Mouse (Mus musculus) urinary bladder, adult 18-20 months (tissue): ENCODE measurements around the gene Grm8.
"Not testable (repeated sequence)": the region's sequence is repeated elsewhere in the genome, so short reads cannot be mapped to it uniquely, and the experiment has no call there.

Source experiments
- DNase-seq, 2 experiments: peaks; one replicate each; pipeline ENCODE4 v3.0.0; 2022; ENCODE audit warnings: low spot score in 2 of 2, mixed read lengths in 2 of 2

Gene Grm8

GRCm38 (mm10) chr6:27887922-27888321, 247.1 kb downstream of the Grm8 start:
- no peak for DNase-seq

- DNase-seq: no peak
These were observed 249.2 kb downstream of the Grm8 start for GRCm38 (mm10) chr6:27885786-27886185.

GRCm38 (mm10) chr6:27849644-27850043, 285.3 kb downstream of the Grm8 start:
- DNase-seq: no peak

- no peak for DNase-seq
These were observed 298.8 kb downstream of the Grm8 start for GRCm38 (mm10) chr6:27836159-27836558.

GRCm38 (mm10) chr6:27819735-27820134, 315.2 kb downstream of the Grm8 start:
- DNase-seq: not testable (repeated sequence)

GRCm38 (mm10) chr6:27812789-27813188, 322.2 kb downstream of the Grm8 start:
- no peak for DNase-seq

- DNase-seq: no peak
These were observed 325.0 kb downstream of the Grm8 start for GRCm38 (mm10) chr6:27809996-27810395.

GRCm38 (mm10) chr6:27806741-27807140, 328.2 kb downstream of the Grm8 start:
- DNase-seq: no peak

- no peak for DNase-seq
These were observed 334.0 kb downstream of the Grm8 start for GRCm38 (mm10) chr6:27800881-27801572.

- no peak for DNase-seq
These were observed 336.2 kb downstream of the Grm8 start for GRCm38 (mm10) chr6:27798735-27799134.

- DNase-seq: no peak
These were observed 345.4 kb downstream of the Grm8 start for GRCm38 (mm10) chr6:27789566-27789965.

GRCm38 (mm10) chr6:27789151-27789550, 345.8 kb downstream of the Grm8 start:
- no peak for DNase-seq

GRCm38 (mm10) chr6:27782251-27782650, 352.7 kb downstream of the Grm8 start:
- no peak for DNase-seq

- DNase-seq: no peak
These were observed 353.6 kb downstream of the Grm8 start for GRCm38 (mm10) chr6:27781371-27781770.

GRCm38 (mm10) chr6:27775646-27776271, 359.2 kb downstream of the Grm8 start:
- no peak for DNase-seq

- DNase-seq: no peak
These were observed 372.9 kb downstream of the Grm8 start for GRCm38 (mm10) chr6:27762061-27762460.

GRCm38 (mm10) chr6:27753290-27753829, 381.6 kb downstream of the Grm8 start:
- DNase-seq: no peak

GRCm38 (mm10) chr6:27746493-27746892, 388.5 kb downstream of the Grm8 start:
- DNase-seq: no peak

GRCm38 (mm10) chr6:27745693-27746451, 389.1 kb downstream of the Grm8 start:
- DNase-seq: no peak

- no peak for DNase-seq
These were observed 445.6 kb downstream of the Grm8 start for GRCm38 (mm10) chr6:27689382-27689781.

- no peak for DNase-seq
These were observed 473.1 kb downstream of the Grm8 start for GRCm38 (mm10) chr6:27661747-27662435.

- DNase-seq: no peak
These were observed 477.5 kb downstream of the Grm8 start for GRCm38 (mm10) chr6:27657520-27657919.
